Mouse (Mus musculus) liver, embryonic 16.5 days (tissue): ENCODE data around the gene Lbh. TPM values are rescaled to one million over a fixed set of nuclear protein-coding genes. Genes with fewer than 3 reads are reported as not detected.

ENCODE experiments used
- ATAC-seq: fragments of 200-750 bp; cut with Nextera tagmentation; 2 replicates; pipeline ENCODE4 v1.8.0; 2017; ENCODE audit warnings: low read depth, mild to moderate bottlenecking, moderate number of reproducible peaks, moderate library complexity
- H3K27ac ChIP-seq: fragments of 300-500 bp; sonication (generic); 2 replicates; pipeline ENCODE4 v1.5.1; 2014; ENCODE audit warnings: mild to moderate bottlenecking, low read length
- H3K27me3 ChIP-seq: fragments of 300-500 bp; sonication (generic); 2 replicates; pipeline ENCODE4 v1.6.1; 2014; ENCODE audit warnings: low read depth, low read length, mixed read lengths; ENCODE audit not compliant: control insufficient read depth, insufficient read depth
- H3K36me3 ChIP-seq: fragments of 300-500 bp; sonication (generic); 2 replicates; pipeline ENCODE4 v1.6.1; 2014; ENCODE audit warnings: mild to moderate bottlenecking; ENCODE audit not compliant: control insufficient read depth, insufficient read depth
- H3K4me1 ChIP-seq: fragments of 300-500 bp; sonication (generic); 2 replicates; pipeline ENCODE4 v1.6.1; 2014; ENCODE audit warnings: low read depth, low read length, mixed read lengths; ENCODE audit not compliant: control insufficient read depth
- H3K4me2 ChIP-seq: fragments of 300-500 bp; sonication (generic); 2 replicates; pipeline ENCODE4 v1.6.1; 2014; ENCODE audit warnings: low read depth, low read length, mixed read lengths
- H3K4me3 ChIP-seq: fragments of 300-500 bp; sonication (generic); 2 replicates; pipeline ENCODE4 v1.5.1; 2014; ENCODE audit warnings: low read depth, mild to moderate bottlenecking, low read length
- H3K9ac ChIP-seq: fragments of 300-500 bp; sonication (generic); 2 replicates; pipeline ENCODE4 v1.6.1; 2014; ENCODE audit warnings: low read depth, low read length
- H3K9me3 ChIP-seq: fragments of 300-500 bp; sonication (generic); replicated peaks from 2 replicates; pipeline ENCODE4 v1.6.1; 2016; ENCODE audit warnings: low read length; ENCODE audit not compliant: control insufficient read depth
- WGBS: fragments of 180-500 bp; shearing (Covaris S2); extraction: QIAGEN DNeasy Blood & Tissue Kit; methylation state at CpG from one replicate; pipeline ENCODE4 v1.1.7; 2014; ENCODE audit not compliant: insufficient replicate concordance; 5-methylcytosine and 5-hydroxymethylcytosine counted together
- polyA plus RNA-seq: library from polyadenylated mRNA; unstranded; fragments of >200 nt; fragmentation: Nextera tagmentation; extraction: Ambion mirVana; gene quantifications from 2 replicates; pipeline ENCODE4 v1.2.1, GENCODE M21; 2015

Gene Lbh
- polyA plus RNA-seq, 1 experiment from 2014 or later: 0.80 TPM

GRCm38 (mm10) chr17:72966878-72967277, 48.8 kb downstream of the Lbh start:
- Histone ChIP-seq H3K9me3 (no peaks in the 10 kb centered on the region), H3K9ac (no peak overlapping the region), H3K4me2 (no peak overlapping the region), H3K4me3 (no peak overlapping the region), H3K27ac (no peak overlapping the region), H3K36me3 (no peaks in the 10 kb centered on the region), H3K27me3 (no peaks in the 10 kb centered on the region), H3K4me1 (no peaks in the 10 kb centered on the region)
- 19% methylated on average over 3 of the region's 3 CpGs for WGBS
- ATAC-seq: no peak

- 36% methylated on average over 6 of the region's 6 CpGs for WGBS
- H3K9me3 ChIP-seq: no peaks in the 10 kb centered on the region
- no peaks in the 10 kb centered on the region for H3K36me3 ChIP-seq
- no peak for ATAC-seq
- no peak overlapping the region for H3K9ac ChIP-seq
- no peak overlapping the region for H3K27ac ChIP-seq
- H3K4me1 ChIP-seq: no peaks in the 10 kb centered on the region
- no peak overlapping the region for H3K4me3 ChIP-seq
- H3K27me3 ChIP-seq: no peaks in the 10 kb centered on the region
- no peak overlapping the region for H3K4me2 ChIP-seq
Measured at GRCm38 (mm10) chr17:72967371-72968175, 49.5 kb downstream of the Lbh start.

DNA sequence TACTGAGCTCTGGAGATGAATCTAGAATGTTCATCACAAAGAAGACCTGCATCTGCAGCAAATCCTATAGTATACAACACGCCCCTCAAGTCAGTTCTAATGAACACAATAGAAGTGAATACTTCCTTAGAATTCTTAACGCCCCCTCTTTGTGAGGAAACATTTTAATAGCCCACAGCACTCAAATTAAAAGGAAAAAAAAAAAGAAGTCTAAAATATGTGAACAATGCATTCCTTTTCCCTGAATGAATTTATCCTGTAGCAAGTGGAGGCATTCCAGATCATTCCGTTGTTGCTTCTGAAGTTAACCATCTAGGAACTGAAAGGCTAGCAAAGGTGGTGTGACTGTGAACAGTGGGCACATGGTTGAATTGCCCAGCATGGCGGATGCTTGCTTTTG, 50.6 kb downstream of the Lbh start:
- no peaks in the 10 kb centered on the region for H3K36me3 ChIP-seq
- no peaks in the 10 kb centered on the region for H3K9me3 ChIP-seq
- ATAC-seq: no peak
- WGBS: 62% methylated on average over 4 of the region's 4 CpGs
- H3K4me2 ChIP-seq: no peak overlapping the region
- H3K27me3 ChIP-seq: no peaks in the 10 kb centered on the region
- no peak overlapping the region for H3K9ac ChIP-seq
- H3K4me3 ChIP-seq: no peak overlapping the region
- H3K27ac ChIP-seq: no peak overlapping the region
- H3K4me1 ChIP-seq: no peaks in the 10 kb centered on the region

GRCm38 (mm10) chr17:72970631-72971161, 52.6 kb downstream of the Lbh start:
- Histone ChIP-seq H3K27me3 (no peaks in the 10 kb centered on the region), H3K36me3 (no peaks in the 10 kb centered on the region), H3K9ac (no peak overlapping the region), H3K4me1 (no peaks in the 10 kb centered on the region), H3K4me2 (no peak overlapping the region), H3K27ac (no peak overlapping the region), H3K9me3 (no peaks in the 10 kb centered on the region), H3K4me3 (no peak overlapping the region)
- WGBS: 68% methylated on average over 7 of the region's 7 CpGs
- ATAC-seq: no peak

DNA sequence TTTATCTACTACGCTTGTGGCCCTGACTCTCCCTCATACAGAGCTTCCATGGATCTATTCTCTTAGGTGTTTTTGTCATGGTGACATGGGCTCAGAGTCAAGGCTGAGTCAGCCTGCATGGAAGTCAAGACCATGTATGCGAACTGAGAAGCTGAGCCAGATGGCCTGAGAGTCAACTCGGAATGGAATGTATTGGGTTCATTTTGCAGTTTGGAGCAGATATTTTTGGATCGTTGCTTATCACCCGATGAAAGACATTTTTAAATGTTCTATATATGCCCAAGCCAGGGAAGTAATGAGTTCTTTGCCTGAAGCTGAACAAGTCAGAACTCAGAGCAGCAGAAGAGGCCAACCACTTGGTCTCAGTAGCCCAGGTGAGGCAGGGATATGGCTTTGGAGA, 54.9 kb downstream of the Lbh start:
- Histone ChIP-seq H3K4me3 (no peak overlapping the region), H3K9ac (no peak overlapping the region), H3K4me1 (peaks cover 4% of the 10 kb centered on the region; the same call in 1 of the 2 replicates), H3K9me3 (no peaks in the 10 kb centered on the region), H3K4me2 (no peak overlapping the region), H3K36me3 (no peaks in the 10 kb centered on the region), H3K27me3 (no peaks in the 10 kb centered on the region), H3K27ac (no peak overlapping the region)
- 69% methylated on average over 5 of the region's 5 CpGs for WGBS
- ATAC-seq: no peak

DNA sequence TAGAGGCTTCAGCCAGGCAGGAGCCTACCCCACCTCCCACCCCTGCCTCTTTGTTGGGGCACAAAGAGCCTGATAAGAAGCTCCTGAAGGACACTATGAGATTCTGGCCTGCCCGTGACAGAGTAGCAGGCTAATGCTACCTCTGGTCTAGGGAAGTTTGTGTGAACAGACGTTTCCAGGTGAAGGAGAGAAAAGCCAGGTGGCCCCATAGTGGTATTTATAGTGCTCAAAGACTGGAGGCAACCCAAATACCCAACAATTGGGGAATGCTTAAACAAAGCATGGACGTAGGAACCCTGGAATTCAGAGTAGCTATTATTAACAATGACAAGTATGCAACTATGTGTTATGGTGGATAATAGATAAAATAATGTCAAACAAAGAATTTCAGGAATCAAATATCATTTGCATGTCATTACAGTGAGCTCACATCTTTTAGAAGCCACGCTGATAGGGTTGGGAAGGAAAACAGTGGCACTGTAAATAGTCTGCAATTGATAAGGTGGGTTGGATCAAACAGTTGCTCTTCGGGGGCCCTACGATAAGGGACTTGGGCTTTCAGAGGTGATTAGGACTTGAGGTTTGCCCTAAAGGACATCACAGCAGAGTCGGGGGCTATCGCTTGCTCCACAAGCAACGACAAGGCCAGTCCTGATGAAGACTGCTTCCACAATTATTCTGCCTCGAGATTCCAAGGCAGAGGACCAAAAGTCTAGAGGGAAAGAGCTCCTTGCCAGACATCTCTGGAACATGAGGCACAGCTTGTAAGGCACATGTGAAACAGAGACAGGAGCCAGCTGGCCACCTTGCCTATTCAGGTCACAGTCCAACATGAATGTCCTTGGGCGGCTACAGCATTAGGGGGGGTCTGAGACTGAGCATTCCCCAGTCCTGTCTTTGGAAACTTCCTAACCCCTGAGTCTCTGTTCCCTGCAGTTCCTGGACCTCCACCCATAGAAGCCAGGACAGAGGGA, 58.4 kb downstream of the Lbh start:
- Histone ChIP-seq H3K4me3 (no peak overlapping the region), H3K4me2 (no peak overlapping the region), H3K27ac (no peak overlapping the region), H3K9me3 (no peaks in the 10 kb centered on the region), H3K27me3 (no peaks in the 10 kb centered on the region), H3K36me3 (no peaks in the 10 kb centered on the region), H3K9ac (no peak overlapping the region), H3K4me1 (peaks cover 4% of the 10 kb centered on the region; the same call in 1 of the 2 replicates)
- ATAC-seq: peak; percentile 69
- whole genome bisulfite sequencing: 31% methylated on average over 11 of the region's 11 CpGs

- WGBS: 41% methylated on average over 1 of the region's 1 CpGs
- H3K9me3 ChIP-seq: no peaks in the 10 kb centered on the region
- H3K27me3 ChIP-seq: no peaks in the 10 kb centered on the region
- H3K4me3 ChIP-seq: no peak overlapping the region
- no peak overlapping the region for H3K27ac ChIP-seq
- no peak overlapping the region for H3K9ac ChIP-seq
- peaks cover 4% of the 10 kb centered on the region; the same call in 1 of the 2 replicates for H3K4me1 ChIP-seq
- H3K36me3 ChIP-seq: no peaks in the 10 kb centered on the region
- no peak for ATAC-seq
- no peak overlapping the region for H3K4me2 ChIP-seq
Measured at GRCm38 (mm10) chr17:72977616-72978015, 59.5 kb downstream of the Lbh start.

- H3K27ac ChIP-seq: no peak overlapping the region
- no peak overlapping the region for H3K9ac ChIP-seq
- H3K4me2 ChIP-seq: no peak overlapping the region
- no peaks in the 10 kb centered on the region for H3K4me1 ChIP-seq
- H3K36me3 ChIP-seq: no peaks in the 10 kb centered on the region
- no peak overlapping the region for H3K4me3 ChIP-seq
- no peaks in the 10 kb centered on the region for H3K27me3 ChIP-seq
- 66% methylated on average over 6 of the region's 6 CpGs for WGBS
- no peak for ATAC-seq
- no peaks in the 10 kb centered on the region for H3K9me3 ChIP-seq
Measured at GRCm38 (mm10) chr17:72982156-72982555, 64.1 kb downstream of the Lbh start.
